Mouse (Mus musculus): ENCODE measurements at regions not wholly inside any gene's neighbourhood (a gene's known extent, or its start where the extent isn't known, plus 50 kb on each side); places are given as distances from the start of the nearest gene placed in this dataset.

DNA sequence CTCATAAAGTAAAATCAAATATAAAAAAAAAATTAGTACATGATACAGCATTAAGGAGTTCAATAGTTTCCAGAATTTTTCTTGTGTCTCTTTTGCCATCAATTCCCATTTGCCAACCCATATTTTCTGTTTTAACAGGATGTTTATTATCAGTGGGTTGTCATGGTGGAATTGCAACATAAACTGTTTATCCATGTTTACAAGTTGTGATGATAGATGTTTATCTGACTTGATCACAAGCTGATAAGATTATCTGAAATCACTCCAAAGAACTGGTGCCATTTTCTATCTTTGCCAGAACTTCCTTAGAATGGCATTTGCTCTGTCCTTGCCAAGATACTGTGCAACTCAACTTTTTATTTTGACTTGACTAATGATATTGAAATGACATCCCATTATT is 466.8 kb downstream of the Pcdh7 start:
- TF ChIP-seq GATA1 (IDR thresholded peaks at IDR 0.05; ENCODE audit: low read depth, low read length) (no peak), ZKSCAN1 (IDR thresholded peaks at IDR 0.05; ENCODE audit: low read depth, low read length) (no peak), TCF12 (IDR thresholded peaks at IDR 0.05; ENCODE audit: low read depth, low read length) (no peak), CTCF (IDR thresholded peaks at IDR 0.05 in 2 of 3, conservative IDR thresholded peaks at IDR 0.05 in 1 of 3; ENCODE audit: control insufficient read depth in 1 of 3, insufficient read depth in 1 of 3, low read depth in 2 of 3, low read length in 3 of 3, poor library complexity in 1 of 3, severe bottlenecking in 1 of 3) (no peak), ZMIZ1 (IDR thresholded peaks at IDR 0.05; ENCODE audit: low read depth, low read length) (no peak), SMC3 (IDR thresholded peaks at IDR 0.05; ENCODE audit: low read depth, low read length) (no peak), MYB (IDR thresholded peaks at IDR 0.05; ENCODE audit: low read depth, low read length) (no peak), POLR2AphosphoS5 (IDR thresholded peaks at IDR 0.05; ENCODE audit: borderline replicate concordance, low read depth, low read length) (no peak), ETS1 (IDR thresholded peaks at IDR 0.05; ENCODE audit: low read depth, low read length) (no peak), TAL1 (IDR thresholded peaks at IDR 0.05; ENCODE audit: low read length) (no peak), MEF2A (IDR thresholded peaks at IDR 0.05; ENCODE audit: extremely low read depth, insufficient replicate concordance, low read depth, low read length, poor library complexity, severe bottlenecking) (no peak), MAFK (IDR thresholded peaks at IDR 0.05; ENCODE audit: borderline replicate concordance, low read depth, low read length) (no peak), JUND (IDR thresholded peaks at IDR 0.05; ENCODE audit: low read depth, low read length) (no peak), USF1 (IDR thresholded peaks at IDR 0.05; ENCODE audit: low read depth, low read length) (no peak), USF2 (IDR thresholded peaks at IDR 0.05; ENCODE audit: borderline replicate concordance in 1 of 2, insufficient read depth in 1 of 2, low read depth in 1 of 2, low read length in 2 of 2) (no peak), MXI1 (IDR thresholded peaks at IDR 0.05; ENCODE audit: low read depth, low read length) (no peak), KAT2A (conservative IDR thresholded peaks at IDR 0.05; ENCODE audit: low read depth, low read length) (no peak)
- Histone ChIP-seq H3K4me3 (ENCODE audit: control insufficient read depth in 1 of 2, insufficient read depth in 1 of 2, low read depth in 2 of 2, low read length in 2 of 2) (no peak overlapping the region), H3K79me2 (ENCODE audit: control insufficient read depth, insufficient read depth, low read length, poor library complexity) (no peaks in the 10 kb centered on the region), H3K27me3 (ENCODE audit: control insufficient read depth in 1 of 2, insufficient read depth in 2 of 2, low read length in 2 of 2) (no peaks in the 10 kb centered on the region), H3K9me3 (replicated peaks; ENCODE audit: insufficient read depth, low read length) (no peaks in the 10 kb centered on the region), H3K27ac (ENCODE audit: control insufficient read depth, low read depth, low read length) (no peak overlapping the region), H3K9ac (ENCODE audit: control insufficient read depth, low read depth, low read length, poor library complexity, severe bottlenecking) (no peak overlapping the region), H3K4me1 (ENCODE audit: control insufficient read depth in 1 of 2, insufficient read depth in 2 of 2, low read length in 2 of 2) (no peaks in the 10 kb centered on the region; a peak in 1 of 4 replicates), H3K36me3 (ENCODE audit: control insufficient read depth in 1 of 2, insufficient read depth in 2 of 2, low read length in 2 of 2) (no peaks in the 10 kb centered on the region)
- no peak for DNase-seq (ENCODE audit: low read depth, low spot score)

DNA sequence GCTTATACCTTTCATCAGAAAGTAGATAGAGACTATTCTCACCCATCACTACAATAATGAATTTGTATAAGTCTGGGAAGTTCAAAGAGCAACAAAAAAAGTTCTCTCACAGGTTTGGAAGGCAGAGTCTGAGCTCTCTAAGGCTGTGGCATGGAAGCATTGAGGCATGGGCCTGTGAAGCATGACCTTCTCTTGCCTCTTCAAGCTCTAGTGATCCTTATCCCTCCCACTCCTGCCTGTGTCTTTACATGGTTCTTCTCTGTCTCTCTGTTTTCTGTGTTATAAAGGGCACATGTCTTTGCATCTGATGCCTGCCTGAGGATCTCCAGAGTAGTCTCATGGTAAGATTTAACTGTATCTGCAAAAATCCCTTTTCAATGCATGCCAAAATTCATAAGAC is 489.8 kb downstream of the Pcdh7 start:
- DNase-seq (ENCODE audit: low read depth, low spot score): no peak
- Histone ChIP-seq H3K4me1 (ENCODE audit: control insufficient read depth in 1 of 2, insufficient read depth in 2 of 2, low read length in 2 of 2) (no peaks in the 10 kb centered on the region), H3K79me2 (ENCODE audit: control insufficient read depth, insufficient read depth, low read length, poor library complexity) (no peaks in the 10 kb centered on the region), H3K27ac (ENCODE audit: control insufficient read depth, low read depth, low read length) (no peak overlapping the region), H3K9ac (ENCODE audit: control insufficient read depth, low read depth, low read length, poor library complexity, severe bottlenecking) (no peak overlapping the region), H3K27me3 (ENCODE audit: control insufficient read depth in 1 of 2, insufficient read depth in 2 of 2, low read length in 2 of 2) (no peaks in the 10 kb centered on the region), H3K9me3 (replicated peaks; ENCODE audit: insufficient read depth, low read length) (no peaks in the 10 kb centered on the region), H3K4me3 (ENCODE audit: control insufficient read depth in 1 of 2, insufficient read depth in 1 of 2, low read depth in 2 of 2, low read length in 2 of 2) (no peak overlapping the region), H3K36me3 (ENCODE audit: control insufficient read depth in 1 of 2, insufficient read depth in 2 of 2, low read length in 2 of 2) (no peaks in the 10 kb centered on the region)
- no peak for TF ChIP-seq USF1 (IDR thresholded peaks at IDR 0.05; ENCODE audit: low read depth, low read length)
- no peak for TF ChIP-seq CHD2 (IDR thresholded peaks at IDR 0.05; ENCODE audit: low read length)
- no peak for TF ChIP-seq RCOR1 (IDR thresholded peaks at IDR 0.05; ENCODE audit: low read depth, low read length)
- TF ChIP-seq E2F4 (IDR thresholded peaks at IDR 0.05; ENCODE audit: borderline replicate concordance, low read depth, low read length): no peak
- no peak for TF ChIP-seq BHLHE40 (IDR thresholded peaks at IDR 0.05; ENCODE audit: borderline replicate concordance, low read depth, low read length)
- TF ChIP-seq ZNF384 (IDR thresholded peaks at IDR 0.05; ENCODE audit: low read depth, low read length): no peak
- TF ChIP-seq MYC (IDR thresholded peaks at IDR 0.05; ENCODE audit: low read depth, low read length): no peak
- no peak for TF ChIP-seq RAD21 (IDR thresholded peaks at IDR 0.05; ENCODE audit: low read depth, low read length)
- TF ChIP-seq POLR2A (IDR thresholded peaks at IDR 0.05; ENCODE audit: control insufficient read depth in 1 of 2, insufficient read depth in 1 of 2, low read depth in 1 of 2, low read length in 2 of 2, poor library complexity in 1 of 2): no peak
- no peak for TF ChIP-seq POLR2AphosphoS5 (IDR thresholded peaks at IDR 0.05; ENCODE audit: borderline replicate concordance, low read depth, low read length)
- TF ChIP-seq POLR2AphosphoS2 (IDR thresholded peaks at IDR 0.05; ENCODE audit: low read length): no peak
- TF ChIP-seq UBTF (IDR thresholded peaks at IDR 0.05; ENCODE audit: borderline replicate concordance, insufficient read depth, low read depth, low read length): no peak
- TF ChIP-seq GABPA (IDR thresholded peaks at IDR 0.05; ENCODE audit: low read depth, low read length): no peak
- TF ChIP-seq MAZ (IDR thresholded peaks at IDR 0.05; ENCODE audit: low read depth, low read length): no peak
- no peak for TF ChIP-seq ZKSCAN1 (IDR thresholded peaks at IDR 0.05; ENCODE audit: low read depth, low read length)
- no peak for TF ChIP-seq NELFE (IDR thresholded peaks at IDR 0.05; ENCODE audit: low read depth, low read length)
- TF ChIP-seq ZMIZ1 (IDR thresholded peaks at IDR 0.05; ENCODE audit: low read depth, low read length): no peak

Data from MEL (cell line).